Mouse (Mus musculus): ENCODE measurements at regions not wholly inside any gene's neighbourhood (a gene's known extent, or its start where the extent isn't known, plus 50 kb on each side); places are given as distances from the start of the nearest gene placed in this dataset.
A peak's percentile ranks its signal among the peaks of the same experiment; 100 is the strongest.

GRCm38 (mm10) chr9:67136166-67136565 lies 87.0 kb upstream of the Tpm1 start:
- H3K4me1 ChIP-seq = peaks cover 33% of the 10 kb centered on the region
- DNase-seq (ENCODE audit: low spot score) = no peak
- H3K27me3 ChIP-seq (replicated peaks; ENCODE audit: low read depth, poor library complexity, severe bottlenecking) = no peaks in the 10 kb centered on the region
- WGBS = 59% methylated on average over 6 of the region's 6 CpGs
- H3K27ac ChIP-seq (replicated peaks) = peak overlapping the region; percentile 76
- H3K4me3 ChIP-seq = no peak overlapping the region
- no peaks in the 10 kb centered on the region for H3K36me3 ChIP-seq (replicated peaks)
- H3K9me3 ChIP-seq = no peaks in the 10 kb centered on the region

DNA sequence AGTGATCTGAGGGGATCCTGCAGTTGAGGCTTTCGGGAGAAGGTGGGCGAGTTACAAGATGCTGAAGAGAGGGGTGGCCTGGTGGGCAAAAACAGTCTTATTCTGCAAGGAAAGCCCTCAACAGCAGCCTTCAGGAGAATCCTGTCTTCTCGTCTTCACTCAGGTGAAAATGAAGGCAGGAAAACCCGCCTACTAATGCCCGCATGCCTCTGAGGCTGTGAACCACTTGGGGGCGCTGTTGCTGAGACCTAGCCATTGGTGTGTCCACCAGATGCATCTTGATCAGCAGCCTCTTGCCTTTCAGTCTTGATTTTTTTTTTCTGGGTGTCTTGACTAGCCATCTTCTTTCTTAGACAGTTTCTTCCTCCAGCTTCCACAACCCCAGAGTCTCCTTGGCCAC lies 85.2 kb upstream of the Tpm1 start:
- no peak for DNase-seq (ENCODE audit: low spot score)
- no peak overlapping the region for H3K27ac ChIP-seq (replicated peaks)
- peaks cover 30% of the 10 kb centered on the region for H3K4me1 ChIP-seq
- 67% methylated on average over 6 of the region's 6 CpGs for WGBS
- no peak overlapping the region for H3K4me3 ChIP-seq
- no peaks in the 10 kb centered on the region for H3K27me3 ChIP-seq (replicated peaks; ENCODE audit: low read depth, poor library complexity, severe bottlenecking)
- H3K36me3 ChIP-seq (replicated peaks) = no peaks in the 10 kb centered on the region
- H3K9me3 ChIP-seq = no peaks in the 10 kb centered on the region

GRCm38 (mm10) chr9:67132370-67132769 lies 83.2 kb upstream of the Tpm1 start:
- no peak overlapping the region for H3K4me3 ChIP-seq
- peaks cover 25% of the 10 kb centered on the region for H3K4me1 ChIP-seq
- 80% methylated on average over 5 of the region's 5 CpGs for WGBS
- H3K27ac ChIP-seq (replicated peaks) = no peak overlapping the region
- DNase-seq (ENCODE audit: low spot score) = no peak
- no peaks in the 10 kb centered on the region for H3K9me3 ChIP-seq
- H3K36me3 ChIP-seq (replicated peaks) = no peaks in the 10 kb centered on the region
- no peaks in the 10 kb centered on the region for H3K27me3 ChIP-seq (replicated peaks; ENCODE audit: low read depth, poor library complexity, severe bottlenecking)

- WGBS = 79% methylated on average over 8 of the region's 8 CpGs
Observed at GRCm38 (mm10) chr9:67130730-67131440, 81.7 kb upstream of the Tpm1 start.

DNA sequence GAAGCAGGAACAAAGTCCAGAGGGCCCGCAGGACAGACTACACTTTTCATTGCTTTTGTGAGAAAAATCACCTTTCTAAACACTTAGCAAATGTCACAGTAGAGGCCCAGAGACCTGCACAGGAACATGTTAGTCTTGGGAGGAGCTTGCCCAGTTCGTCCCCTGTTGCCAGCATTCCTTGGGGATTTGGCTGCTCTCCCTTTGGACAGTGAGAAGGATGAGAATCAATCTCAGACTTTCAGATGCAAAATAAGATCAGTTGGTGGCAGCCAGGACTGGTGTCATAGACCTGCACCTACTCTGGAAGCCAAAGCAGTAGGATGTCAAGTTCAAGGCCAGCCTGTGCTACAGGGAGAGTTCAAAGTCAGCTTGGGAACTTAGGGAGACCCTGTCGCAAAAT lies 80.7 kb upstream of the Tpm1 start:
- DNase-seq (ENCODE audit: low spot score) = no peak
- 78% methylated on average over 3 of the region's 3 CpGs for WGBS
- no peaks in the 10 kb centered on the region for H3K36me3 ChIP-seq (replicated peaks)
- H3K4me1 ChIP-seq = peaks cover 12% of the 10 kb centered on the region; the same call in 1 of the 2 replicates
- no peak overlapping the region for H3K4me3 ChIP-seq
- H3K9me3 ChIP-seq = no peaks in the 10 kb centered on the region
- no peaks in the 10 kb centered on the region for H3K27me3 ChIP-seq (replicated peaks; ENCODE audit: low read depth, poor library complexity, severe bottlenecking)
- H3K27ac ChIP-seq (replicated peaks) = no peak overlapping the region

More at GRCm38 (mm10) chr9:67130730-67131440, 81.7 kb upstream of the Tpm1 start:
- Histone ChIP-seq H3K36me3 (replicated peaks) (no peaks in the 10 kb centered on the region), H3K27ac (replicated peaks) (no peak overlapping the region), H3K27me3 (replicated peaks; ENCODE audit: low read depth, poor library complexity, severe bottlenecking) (no peaks in the 10 kb centered on the region), H3K4me3 (no peak overlapping the region), H3K9me3 (no peaks in the 10 kb centered on the region), H3K4me1 (peaks cover 12% of the 10 kb centered on the region; the same call in 1 of the 2 replicates)
- no peak for DNase-seq (ENCODE audit: low spot score)

DNA sequence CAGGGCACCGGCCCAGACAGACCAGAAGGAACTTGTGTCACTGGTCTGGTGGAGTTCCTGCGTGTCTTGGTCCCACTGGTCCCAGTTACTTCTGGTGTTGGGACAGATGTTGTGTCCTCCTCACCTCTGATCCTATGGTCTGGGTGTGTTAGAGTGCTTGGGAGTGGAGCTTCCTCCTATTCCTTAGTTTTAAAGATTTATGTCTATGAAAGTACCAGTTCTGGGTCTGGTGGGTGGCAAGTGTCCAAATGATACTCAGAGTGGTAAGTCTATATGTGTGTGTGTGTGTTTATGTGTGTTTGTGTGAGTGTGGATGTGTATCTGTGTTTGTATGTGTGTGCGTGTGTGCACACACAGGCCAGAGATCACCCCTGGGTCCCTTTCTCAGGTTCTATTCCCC lies 79.9 kb upstream of the Tpm1 start:
- DNase-seq (ENCODE audit: low spot score) = no peak
- WGBS = 85% methylated on average over 3 of the region's 3 CpGs
- H3K27me3 ChIP-seq (replicated peaks; ENCODE audit: low read depth, poor library complexity, severe bottlenecking) = no peaks in the 10 kb centered on the region
- H3K4me3 ChIP-seq = no peak overlapping the region
- no peaks in the 10 kb centered on the region for H3K36me3 ChIP-seq (replicated peaks)
- no peak overlapping the region for H3K27ac ChIP-seq (replicated peaks)
- peaks cover 12% of the 10 kb centered on the region; the same call in 1 of the 2 replicates for H3K4me1 ChIP-seq
- no peaks in the 10 kb centered on the region for H3K9me3 ChIP-seq

DNA sequence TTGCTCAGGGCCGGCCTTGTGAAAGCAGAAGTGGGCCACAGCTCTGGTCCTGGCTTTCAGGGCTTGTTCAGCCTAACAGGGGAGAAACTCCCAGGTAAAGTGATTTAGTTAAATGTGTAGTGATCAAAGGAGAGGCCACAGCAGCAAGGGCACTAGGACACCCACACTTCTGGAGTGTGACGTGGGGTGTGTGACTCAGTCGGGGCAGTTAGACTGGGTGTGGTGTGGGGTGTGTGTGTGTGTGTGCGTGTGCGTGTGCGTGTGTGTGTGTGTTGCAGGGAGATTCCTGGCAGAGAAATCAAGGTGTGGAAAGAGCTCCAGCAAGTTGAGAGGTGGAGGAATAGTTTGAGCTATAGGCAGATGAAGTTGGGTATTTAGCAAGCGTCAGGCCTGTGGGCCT lies 72.5 kb upstream of the Tpm1 start:
- H3K36me3 ChIP-seq (replicated peaks) = no peaks in the 10 kb centered on the region
- H3K27me3 ChIP-seq (replicated peaks; ENCODE audit: low read depth, poor library complexity, severe bottlenecking) = no peaks in the 10 kb centered on the region
- H3K27ac ChIP-seq (replicated peaks) = no peak overlapping the region
- peaks cover 7% of the 10 kb centered on the region; the same call in 1 of the 2 replicates for H3K4me1 ChIP-seq
- no peaks in the 10 kb centered on the region for H3K9me3 ChIP-seq
- H3K4me3 ChIP-seq = no peak overlapping the region
- DNase-seq (ENCODE audit: low spot score) = no peak
- WGBS = 94% methylated on average over 7 of the region's 7 CpGs

GRCm38 (mm10) chr9:67118880-67119644 lies 69.9 kb upstream of the Tpm1 start:
- H3K9me3 ChIP-seq = no peaks in the 10 kb centered on the region
- H3K4me3 ChIP-seq = no peak overlapping the region
- peaks cover 29% of the 10 kb centered on the region for H3K4me1 ChIP-seq
- no peaks in the 10 kb centered on the region for H3K27me3 ChIP-seq (replicated peaks; ENCODE audit: low read depth, poor library complexity, severe bottlenecking)
- WGBS = 82% methylated on average over 6 of the region's 6 CpGs
- no peak for DNase-seq (ENCODE audit: low spot score)
- H3K36me3 ChIP-seq (replicated peaks) = no peaks in the 10 kb centered on the region
- no peak overlapping the region for H3K27ac ChIP-seq (replicated peaks)

- no peak overlapping the region for H3K27ac ChIP-seq (replicated peaks)
Observed at GRCm38 (mm10) chr9:67118429-67118828, 69.2 kb upstream of the Tpm1 start.

DNA sequence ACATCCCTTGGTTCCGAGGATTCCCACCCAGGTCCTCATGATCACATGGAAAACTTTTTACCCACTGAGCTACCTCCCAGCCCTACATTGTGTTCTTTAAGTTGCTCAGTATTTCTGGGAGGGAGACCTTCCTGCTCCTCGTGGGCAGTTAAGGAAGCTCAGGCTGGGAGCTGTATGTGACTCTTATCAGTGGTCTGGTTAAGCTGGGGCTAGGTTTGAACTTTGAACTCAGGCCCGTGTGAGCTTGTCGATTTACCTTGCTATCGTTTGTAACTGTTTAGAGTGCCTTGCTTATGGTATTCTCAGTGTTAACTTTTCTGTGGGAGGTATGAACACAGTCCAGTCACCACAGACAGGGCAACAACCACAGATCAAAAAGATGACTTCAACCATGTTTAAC lies 68.4 kb upstream of the Tpm1 start:
- no peak for DNase-seq (ENCODE audit: low spot score)
- Histone ChIP-seq H3K27ac (replicated peaks) (0 out of 2 replicates have a peak overlapping the region, but pooled peaks have one; percentile 78), H3K4me1 (peaks cover 36% of the 10 kb centered on the region), H3K4me3 (no peak overlapping the region), H3K36me3 (replicated peaks) (no peaks in the 10 kb centered on the region), H3K9me3 (no peaks in the 10 kb centered on the region), H3K27me3 (replicated peaks; ENCODE audit: low read depth, poor library complexity, severe bottlenecking) (no peaks in the 10 kb centered on the region)
- 83% methylated on average over 5 of the region's 5 CpGs for WGBS

More at GRCm38 (mm10) chr9:67118429-67118828, 69.2 kb upstream of the Tpm1 start:
- Histone ChIP-seq H3K4me1 (peaks cover 35% of the 10 kb centered on the region), H3K4me3 (no peak overlapping the region), H3K27me3 (replicated peaks; ENCODE audit: low read depth, poor library complexity, severe bottlenecking) (no peaks in the 10 kb centered on the region), H3K36me3 (replicated peaks) (no peaks in the 10 kb centered on the region), H3K9me3 (no peaks in the 10 kb centered on the region)
- 89% methylated on average over 1 of the region's 1 CpGs for WGBS
- DNase-seq (ENCODE audit: low spot score) = no peak

GRCm38 (mm10) chr9:67115991-67116390 lies 66.8 kb upstream of the Tpm1 start:
- Histone ChIP-seq H3K9me3 (no peaks in the 10 kb centered on the region), H3K4me1 (peaks cover 45% of the 10 kb centered on the region), H3K4me3 (0 out of 2 replicates have a peak overlapping the region, but pooled peaks have one; percentile 0), H3K36me3 (replicated peaks) (no peaks in the 10 kb centered on the region), H3K27ac (replicated peaks) (peak overlapping the region; percentile 78), H3K27me3 (replicated peaks; ENCODE audit: low read depth, poor library complexity, severe bottlenecking) (no peaks in the 10 kb centered on the region)
- peak; percentile 79 for DNase-seq (ENCODE audit: low spot score)
- WGBS = 28% methylated on average over 2 of the region's 2 CpGs

DNA sequence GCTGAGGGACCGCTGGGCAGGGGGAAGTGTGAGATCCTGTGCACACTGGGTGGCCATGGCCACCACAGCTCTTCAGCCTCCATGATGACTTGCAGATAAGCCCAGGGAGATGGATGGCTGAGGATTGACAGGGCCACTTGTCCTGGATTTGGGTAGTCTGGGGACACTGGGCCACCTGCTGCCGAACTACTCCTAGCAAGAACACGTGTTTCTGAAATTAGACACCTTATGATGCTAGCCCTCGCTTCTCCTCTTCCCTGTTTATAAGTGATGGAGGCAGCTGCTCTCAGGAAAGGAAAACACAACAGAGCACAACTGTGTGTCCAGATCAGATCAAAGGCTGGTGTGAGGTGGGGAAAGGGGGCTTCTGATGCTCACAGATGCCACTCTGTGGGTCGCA lies 64.9 kb upstream of the Tpm1 start:
- Histone ChIP-seq H3K9me3 (no peaks in the 10 kb centered on the region), H3K4me1 (peaks cover 48% of the 10 kb centered on the region), H3K4me3 (no peak overlapping the region), H3K27me3 (replicated peaks; ENCODE audit: low read depth, poor library complexity, severe bottlenecking) (no peaks in the 10 kb centered on the region), H3K27ac (replicated peaks) (peak overlapping the region; percentile 37), H3K36me3 (replicated peaks) (no peaks in the 10 kb centered on the region)
- WGBS = 61% methylated on average over 5 of the region's 5 CpGs
- no peak for DNase-seq (ENCODE audit: low spot score)

All from embryonic facial prominence, embryonic 10.5 days (tissue).